Mouse (Mus musculus) kidney, postnatal 36 days (tissue): Measurements from ENCODE around the gene Avil.

ENCODE experiments used
- DNase-seq, 2 experiments: peaks; one replicate each; pipeline ENCODE4 v3.0.0; 2021 to 2022; ENCODE audit warnings: mixed read lengths in 2 of 2

The Avil gene

GRCm38 (mm10) chr10:126981746-126982145, 18.8 kb upstream of the Avil start:
- no peak for DNase-seq

- no peak for DNase-seq
Observed at GRCm38 (mm10) chr10:126983193-126983725, 17.2 kb upstream of the Avil start.

GRCm38 (mm10) chr10:126984189-126985004, 16.1 kb upstream of the Avil start:
- peak; percentile 79 to 84 for DNase-seq

GRCm38 (mm10) chr10:126985127-126985526, 15.4 kb upstream of the Avil start:
- no peak for DNase-seq

GRCm38 (mm10) chr10:126985579-126985978, 14.9 kb upstream of the Avil start:
- DNase-seq: peak in 1 of 2 experiments; percentile 40

GRCm38 (mm10) chr10:126986541-126986961, 14.0 kb upstream of the Avil start:
- DNase-seq: peak; percentile 92 to 93

GRCm38 (mm10) chr10:126987183-126988118, 13.1 kb upstream of the Avil start:
- peak in 1 of 2 experiments; percentile 34 for DNase-seq

GRCm38 (mm10) chr10:126988513-126989165, 11.9 kb upstream of the Avil start:
- no peak for DNase-seq

GRCm38 (mm10) chr10:126990313-126991056, 10.0 kb upstream of the Avil start:
- peak; percentile 91 to 93 for DNase-seq

GRCm38 (mm10) chr10:126991676-126992075, 8.8 kb upstream of the Avil start:
- DNase-seq: no peak

GRCm38 (mm10) chr10:126993621-126994020, 6.9 kb upstream of the Avil start:
- DNase-seq: no peak

- peak in 1 of 2 experiments; percentile 50 for DNase-seq
Observed at GRCm38 (mm10) chr10:126997340-126998113, 3.0 kb upstream of the Avil start.

- DNase-seq: no peak
Observed at GRCm38 (mm10) chr10:127001297-127001696, 788 bp downstream of the Avil start.

GRCm38 (mm10) chr10:127002056-127002455, 1.5 kb downstream of the Avil start:
- DNase-seq: no peak

GRCm38 (mm10) chr10:127002765-127003164, 2.3 kb downstream of the Avil start:
- no peak for DNase-seq

- no peak for DNase-seq
Observed at GRCm38 (mm10) chr10:127003334-127003733, 2.8 kb downstream of the Avil start.

- DNase-seq: no peak
Observed at GRCm38 (mm10) chr10:127003806-127004205, 3.3 kb downstream of the Avil start.

GRCm38 (mm10) chr10:127016488-127016887, 16.0 kb downstream of the Avil start:
- DNase-seq: peak; percentile 48 to 77

GRCm38 (mm10) chr10:127017071-127017470, 16.6 kb downstream of the Avil start:
- DNase-seq: no peak

- no peak for DNase-seq
Observed at GRCm38 (mm10) chr10:127018422-127018821, 17.9 kb downstream of the Avil start.
